Mouse (Mus musculus): ENCODE measurements around the gene Tle4.

DNA sequence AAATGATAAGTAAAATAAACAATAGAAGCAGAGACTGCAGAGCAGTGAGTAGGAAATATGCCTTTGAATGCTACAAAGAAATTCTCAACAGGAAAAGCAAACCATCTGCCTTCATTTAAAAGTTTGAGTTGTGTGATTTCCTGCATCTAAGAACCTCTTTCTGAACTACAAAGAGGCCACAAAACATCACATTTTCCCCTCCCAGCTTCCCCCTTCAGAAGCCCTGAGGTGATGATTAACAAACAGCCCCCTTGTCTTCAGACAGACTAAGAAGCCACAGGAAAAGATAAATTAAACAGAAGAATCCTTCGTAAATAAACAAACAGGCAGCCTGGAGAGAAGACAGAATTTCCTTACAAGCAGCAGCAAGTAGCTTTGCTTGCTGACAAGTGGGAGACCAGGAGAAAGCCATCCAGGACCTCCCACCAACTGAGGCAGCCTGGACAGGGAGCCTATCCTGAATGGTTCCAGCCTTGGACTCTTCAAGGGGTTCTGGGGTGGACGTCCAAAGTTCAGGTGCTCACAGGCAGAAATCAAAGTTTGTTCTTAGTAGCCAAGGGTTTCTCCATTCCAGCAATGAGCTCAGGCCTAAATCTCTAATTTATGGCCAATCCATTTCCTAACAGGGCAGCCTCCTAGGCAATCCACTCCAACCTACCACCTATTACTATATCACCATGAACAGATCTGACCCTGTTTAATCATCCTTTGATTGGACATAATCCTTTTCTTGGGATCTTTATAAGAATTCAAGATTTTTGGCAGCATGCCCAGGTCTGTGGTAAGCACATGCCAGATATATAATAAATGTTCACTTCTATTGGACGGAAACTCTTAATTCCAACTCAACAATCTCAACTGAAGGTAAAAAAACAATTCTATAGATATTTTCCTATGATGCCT, 9.4 kb downstream of the Tle4 start:
- TF ChIP-seq POLR2A (IDR thresholded peaks at IDR 0.05; ENCODE audit: insufficient read length, low read depth) (no peak), MYOG (IDR thresholded peaks at IDR 0.05; ENCODE audit: control insufficient read depth in 1 of 3, insufficient read depth in 1 of 3, insufficient read length in 2 of 3, low read depth in 2 of 3) (no peak), USF1 (IDR thresholded peaks at IDR 0.05; ENCODE audit: low read depth) (no peak), E2F4 (IDR thresholded peaks at IDR 0.05; ENCODE audit: insufficient read depth) (no peak), REST (IDR thresholded peaks at IDR 0.05; ENCODE audit: insufficient read depth, insufficient read length) (no peak), POLR2AphosphoS2 (IDR thresholded peaks at IDR 0.05; ENCODE audit: insufficient read length, low read depth) (no peak), MAX (IDR thresholded peaks at IDR 0.05; ENCODE audit: low read depth) (no peak), CEBPB (IDR thresholded peaks at IDR 0.05; ENCODE audit: insufficient read depth, poor library complexity, severe bottlenecking) (no peak)

Data from myocyte (in vitro differentiated cells).